8 mouse cellular contexts compared by ENCODE assay signal in the genomic region with DNA sequence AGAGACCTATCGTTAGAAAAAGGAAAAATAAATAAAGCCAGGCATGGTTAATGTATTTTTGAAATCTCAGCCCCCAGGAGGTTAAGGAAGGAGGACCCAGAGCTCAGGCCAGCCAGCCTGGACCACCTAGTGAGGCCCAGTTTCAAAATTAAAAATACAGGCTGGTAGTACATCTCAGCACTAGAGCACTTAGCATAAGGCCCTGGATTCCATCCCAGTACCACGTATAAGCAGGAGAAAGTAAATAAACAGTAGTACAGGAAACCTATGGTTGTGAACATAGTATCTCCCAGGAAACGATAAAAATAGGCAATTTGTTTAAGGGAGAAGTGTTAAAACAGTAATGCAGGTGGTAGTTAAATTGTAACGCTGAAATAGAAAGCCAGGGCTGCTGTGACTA. TPM values are rescaled to one million over a fixed set of nuclear protein-coding genes. Genes with fewer than 3 reads are reported as not detected.
DNase-seq lines count a peak whose midpoint lies in the region; ATAC-seq and TF ChIP-seq lines count a peak whose summit lies in the region.

No protein-coding gene starts in this region.

- no peak for TF ChIP-seq CTCF in G1E (IDR thresholded peaks at IDR 0.05; ENCODE audit: low read depth, low read length)

- no peak for DNase-seq in heart, adult 11 months
- no peak for DNase-seq in G1E (ENCODE audit: low spot score)
- no peak for DNase-seq in hindbrain, embryonic 10.5 days (ENCODE audit: low spot score)
- no peak for DNase-seq in midbrain, embryonic 10.5 days (ENCODE audit: low spot score)
- no peak for DNase-seq in gastrocnemius, postnatal 25 days
- no peak for DNase-seq in kidney, adult 9 months
- DNase-seq in thymus, postnatal 36 days, result no peak

- H3K27me3 ChIP-seq in heart, embryonic 14.5 days (ENCODE audit: control insufficient read depth, insufficient read depth, low read length), result no peaks in the 10 kb centered on the region
- no peaks in the 10 kb centered on the region for H3K27me3 ChIP-seq in G1E (ENCODE audit: insufficient read depth, low read length)
- H3K27me3 ChIP-seq in hindbrain, embryonic 10.5 days (ENCODE audit: insufficient read depth, poor library complexity, severe bottlenecking), result no peaks in the 10 kb centered on the region
- no peaks in the 10 kb centered on the region for H3K27me3 ChIP-seq in midbrain, embryonic 10.5 days (ENCODE audit: low read depth, poor library complexity, severe bottlenecking)

- H3K27ac ChIP-seq in heart, embryonic 14.5 days (replicated peaks in 1 of 2; ENCODE audit: control insufficient read depth in 1 of 2, insufficient read depth in 1 of 2, low read depth in 2 of 2, low read length in 2 of 2), result peak overlapping the region in 1 of 2 experiments; percentile 67; a peak in 2 of 4 replicates
- peak overlapping the region; percentile 92 for H3K27ac ChIP-seq in hindbrain, embryonic 10.5 days
- H3K27ac ChIP-seq in midbrain, embryonic 10.5 days (replicated peaks), result peak overlapping the region; percentile 91

- peaks cover 24% of the 10 kb centered on the region for H3K36me3 ChIP-seq in heart, embryonic 14.5 days (ENCODE audit: control insufficient read depth, insufficient read depth, low read length)
- peaks cover 50% of the 10 kb centered on the region for H3K36me3 ChIP-seq in G1E (replicated peaks)
- peaks cover 32% of the 10 kb centered on the region for H3K36me3 ChIP-seq in hindbrain, embryonic 10.5 days
- H3K36me3 ChIP-seq in midbrain, embryonic 10.5 days, result peaks cover 32% of the 10 kb centered on the region

- no peak for ATAC-seq in heart, embryonic 14.5 days (ENCODE audit: insufficient number of reproducible peaks, insufficient read depth, low FRiP score, low read depth)
- no peak for ATAC-seq in G1E (ENCODE audit: extremely low read depth, insufficient number of reproducible peaks, low FRiP score, poor library complexity, severe bottlenecking)

- no peaks in the 10 kb centered on the region for H3K9me3 ChIP-seq in heart, embryonic 14.5 days (ENCODE audit: control insufficient read depth, low read length)
- no peaks in the 10 kb centered on the region for H3K9me3 ChIP-seq in G1E (replicated peaks)
- no peaks in the 10 kb centered on the region for H3K9me3 ChIP-seq in hindbrain, embryonic 10.5 days
- no peaks in the 10 kb centered on the region for H3K9me3 ChIP-seq in midbrain, embryonic 10.5 days (replicated peaks)

- peak overlapping the region; percentile 80 for H3K9ac ChIP-seq in heart, embryonic 14.5 days (ENCODE audit: low read length)

- peak overlapping the region in 1 of 2 experiments; percentile 43; a peak in 2 of 4 replicates for H3K4me3 ChIP-seq in heart, embryonic 14.5 days (ENCODE audit: control insufficient read depth in 1 of 2, insufficient read depth in 1 of 2, low read depth in 1 of 2, low read length in 2 of 2)
- peak overlapping the region; percentile 67; the same call in 1 of the 2 replicates for H3K4me3 ChIP-seq in G1E (ENCODE audit: low read depth, low read length)
- peak overlapping the region; percentile 53 for H3K4me3 ChIP-seq in hindbrain, embryonic 10.5 days
- peak overlapping the region; percentile 55 for H3K4me3 ChIP-seq in midbrain, embryonic 10.5 days

- H3K4me1 ChIP-seq in heart, embryonic 14.5 days (ENCODE audit: control insufficient read depth in 2 of 2, insufficient read depth in 2 of 2, low read length in 2 of 2), result peaks cover 9 to 48% of the 10 kb centered on the region in 2 experiments
- peaks cover 60% of the 10 kb centered on the region for H3K4me1 ChIP-seq in G1E (ENCODE audit: insufficient read depth, low read depth, low read length)
- H3K4me1 ChIP-seq in hindbrain, embryonic 10.5 days (replicated peaks), result peaks cover 82% of the 10 kb centered on the region
- H3K4me1 ChIP-seq in midbrain, embryonic 10.5 days, result peaks cover 71% of the 10 kb centered on the region

- H3K4me2 ChIP-seq in heart, embryonic 14.5 days (ENCODE audit: low read length), result peak overlapping the region; percentile 82

- 44% methylated on average over 4 of the region's 4 CpGs for WGBS in heart, embryonic 14.5 days
- WGBS in hindbrain, embryonic 10.5 days, result 53% methylated on average over 4 of the region's 4 CpGs
- WGBS in midbrain, embryonic 10.5 days, result 51% methylated on average over 4 of the region's 4 CpGs

RNA-seq across cellular contexts. Expression of a gene that starts 1.7 kb away (rescaled TPM):
- 14.8 and 17.8 TPM in 2 replicates for polyA plus RNA-seq in heart, embryonic 14.5 days (2014; fragmentation: Nextera tagmentation; extraction: Ambion mirVana)
- total RNA-seq in G1E (2014; fragmentation: Nextera tagmentation) (34.1 and 34.9 TPM in 2 replicates), G1E (2017) (13.4 TPM in 2 replicates)
- polyA plus RNA-seq in G1E (2012), result 105 and 139 TPM in 2 replicates
- 23.2 and 31.1 TPM in 2 replicates for polyA plus RNA-seq in hindbrain, embryonic 10.5 days (2016; fragmentation: Nextera tagmentation; extraction: Ambion mirVana)
- 21.4 and 23.5 TPM in 2 replicates for polyA plus RNA-seq in midbrain, embryonic 10.5 days (2016; fragmentation: Nextera tagmentation; extraction: Ambion mirVana)
- 10 to 100 TPM; 13.7 to 14.3 TPM for total RNA-seq in gastrocnemius, postnatal 25 days (2021)

RNA-seq across cellular contexts. Expression of a gene that starts 11.1 kb away (rescaled TPM):
- polyA plus RNA-seq in heart, embryonic 14.5 days (2014; fragmentation: Nextera tagmentation; extraction: Ambion mirVana), result 1.3 and 1.6 TPM in 2 replicates
- total RNA-seq in G1E (2014; fragmentation: Nextera tagmentation), result 2.4 and 3.9 TPM in 2 replicates
- total RNA-seq in G1E (2017), result 2.0 and 4.1 TPM in 2 replicates
- polyA plus RNA-seq in G1E (2012), result 15.8 and 20.5 TPM in 2 replicates
- polyA plus RNA-seq in hindbrain, embryonic 10.5 days (2016; fragmentation: Nextera tagmentation; extraction: Ambion mirVana), result 4.1 and 5.0 TPM in 2 replicates
- polyA plus RNA-seq in midbrain, embryonic 10.5 days (2016; fragmentation: Nextera tagmentation; extraction: Ambion mirVana), result 4.0 and 4.1 TPM in 2 replicates
- total RNA-seq in gastrocnemius, postnatal 25 days (2021), result 1 to 10 TPM; 4.3 to 4.9 TPM

RNA-seq across cellular contexts. Expression of a gene that starts 14.9 kb away (rescaled TPM):
- polyA plus RNA-seq in heart, embryonic 14.5 days (2014; fragmentation: Nextera tagmentation; extraction: Ambion mirVana), result not detected in 2 replicates
- total RNA-seq in G1E (2014; fragmentation: Nextera tagmentation), result not detected in 2 replicates
- total RNA-seq in G1E (2017), result 0.12 and 0.16 TPM in 2 replicates
- not detected in 2 replicates for polyA plus RNA-seq in G1E (2012)
- polyA plus RNA-seq in hindbrain, embryonic 10.5 days (2016; fragmentation: Nextera tagmentation; extraction: Ambion mirVana), result 0.09 TPM in 1 of 2 replicates, not detected in the other
- 0.07 and 0.16 TPM in 2 replicates for polyA plus RNA-seq in midbrain, embryonic 10.5 days (2016; fragmentation: Nextera tagmentation; extraction: Ambion mirVana)
- not detected for total RNA-seq in gastrocnemius, postnatal 25 days (2021)

RNA-seq across cellular contexts. Expression of a gene that starts 21.2 kb away (rescaled TPM):
- not detected in 2 replicates for polyA plus RNA-seq in heart, embryonic 14.5 days (2014; fragmentation: Nextera tagmentation; extraction: Ambion mirVana)
- total RNA-seq in G1E (2014; fragmentation: Nextera tagmentation) (not detected in 2 replicates), G1E (2017) (not detected in 2 replicates)
- 0.03 TPM in 1 of 2 replicates, not detected in the other for polyA plus RNA-seq in G1E (2012)
- 0.07 TPM in 1 of 2 replicates, not detected in the other for polyA plus RNA-seq in hindbrain, embryonic 10.5 days (2016; fragmentation: Nextera tagmentation; extraction: Ambion mirVana)
- 0.09 TPM in 1 of 2 replicates, not detected in the other for polyA plus RNA-seq in midbrain, embryonic 10.5 days (2016; fragmentation: Nextera tagmentation; extraction: Ambion mirVana)
- total RNA-seq in gastrocnemius, postnatal 25 days (2021), result not detected

RNA-seq across cellular contexts. Expression of a gene that starts 22.1 kb away (rescaled TPM):
- 15.8 and 16.3 TPM in 2 replicates for polyA plus RNA-seq in heart, embryonic 14.5 days (2014; fragmentation: Nextera tagmentation; extraction: Ambion mirVana)
- total RNA-seq in G1E (2014; fragmentation: Nextera tagmentation) (119 and 149 TPM in 2 replicates), G1E (2017) (47.6 and 48.1 TPM in 2 replicates)
- 257 and 260 TPM in 2 replicates for polyA plus RNA-seq in G1E (2012)
- polyA plus RNA-seq in hindbrain, embryonic 10.5 days (2016; fragmentation: Nextera tagmentation; extraction: Ambion mirVana), result 45.9 and 57.2 TPM in 2 replicates
- 40.3 and 45.7 TPM in 2 replicates for polyA plus RNA-seq in midbrain, embryonic 10.5 days (2016; fragmentation: Nextera tagmentation; extraction: Ambion mirVana)
- 10 to 100 TPM; 56.6 to 59.4 TPM for total RNA-seq in gastrocnemius, postnatal 25 days (2021)
